In the genomic region with DNA sequence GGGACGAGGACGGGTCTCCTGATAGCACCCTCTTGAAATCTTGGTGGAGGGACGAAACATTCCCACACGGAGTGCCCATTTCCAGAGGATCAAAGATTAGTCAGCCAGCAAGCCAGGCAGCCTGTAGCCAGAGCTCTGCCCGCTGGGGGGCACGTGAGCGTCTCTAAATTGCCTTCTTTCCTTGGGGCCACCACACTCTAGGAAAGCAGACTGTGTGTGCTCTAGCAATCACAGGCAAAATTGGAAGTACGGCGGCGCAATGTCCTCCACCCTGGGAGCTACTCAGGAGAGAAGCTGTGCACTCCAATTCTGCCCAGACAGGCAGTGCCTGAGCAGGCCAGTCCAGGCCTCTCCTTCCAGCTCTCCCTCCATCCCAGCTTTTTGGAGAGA, we compare ENCODE assay signal across 7 mouse cellular contexts.
DNase-seq lines count a peak whose midpoint lies in the region; ATAC-seq and TF ChIP-seq lines count a peak whose summit lies in the region.

No protein-coding gene starts in this region.

- no peak overlapping the region for H3K4me3 ChIP-seq in lung, postnatal 0 days (ENCODE audit: low read depth, low read length)
- H3K4me3 ChIP-seq in embryonic facial prominence, embryonic 12.5 days = no peak overlapping the region; the same call in 1 of the 2 replicates
- peak overlapping the region; percentile 29 for H3K4me3 ChIP-seq in hindbrain, postnatal 0 days (ENCODE audit: low read length)
- H3K4me3 ChIP-seq in neural tube, embryonic 12.5 days = peak overlapping the region; percentile 22; the same call in 1 of the 2 replicates

- H3K4me1 ChIP-seq in lung, postnatal 0 days (ENCODE audit: insufficient read depth, low read depth, low read length) = 0 out of 2 replicates have a peak, but pooled peaks cover 4% of the 10 kb centered on the region
- H3K4me1 ChIP-seq in embryonic facial prominence, embryonic 12.5 days = peaks cover 37% of the 10 kb centered on the region
- peaks cover 49% of the 10 kb centered on the region for H3K4me1 ChIP-seq in hindbrain, postnatal 0 days (ENCODE audit: insufficient read depth, low read length)
- H3K4me1 ChIP-seq in neural tube, embryonic 12.5 days = peaks cover 42% of the 10 kb centered on the region

- TF ChIP-seq CTCF in lung, postnatal 0 days (IDR thresholded peaks at IDR 0.05) = peak; percentile 39
- peak; percentile 58 for TF ChIP-seq CTCF in hindbrain, postnatal 0 days (IDR thresholded peaks at IDR 0.05; ENCODE audit: low read depth)

- H3K27ac ChIP-seq in lung, postnatal 0 days (ENCODE audit: low read length) = no peak overlapping the region
- peak overlapping the region; percentile 38; the same call in 1 of the 2 replicates for H3K27ac ChIP-seq in embryonic facial prominence, embryonic 12.5 days
- H3K27ac ChIP-seq in hindbrain, postnatal 0 days = peak overlapping the region; percentile 90
- no peak overlapping the region for H3K27ac ChIP-seq in neural tube, embryonic 12.5 days

- no peak for ATAC-seq in lung, postnatal 0 days
- no peak for ATAC-seq in embryonic facial prominence, embryonic 12.5 days (ENCODE audit: insufficient number of reproducible peaks, insufficient read depth, low FRiP score, low TSS enrichment)
- peak; percentile 42 for ATAC-seq in hindbrain, postnatal 0 days
- peak; percentile 22; the same call in 1 of the 2 replicates for ATAC-seq in neural tube, embryonic 12.5 days (ENCODE audit: low FRiP score, low read depth)
- ATAC-seq in megakaryocyte-erythroid progenitor cell, adult 5-6 weeks (replicated peaks; ENCODE audit: low FRiP score, low TSS enrichment, poor library complexity, severe bottlenecking) = no peak

- no peak overlapping the region for H3K9ac ChIP-seq in lung, postnatal 0 days (replicated peaks; ENCODE audit: low read depth)
- H3K9ac ChIP-seq in embryonic facial prominence, embryonic 12.5 days = no peak overlapping the region
- peak overlapping the region; percentile 39; the same call in 1 of the 2 replicates for H3K9ac ChIP-seq in hindbrain, postnatal 0 days (replicated peaks; ENCODE audit: low read length)
- 0 out of 2 replicates have a peak overlapping the region, but pooled peaks have one; percentile 56 for H3K9ac ChIP-seq in neural tube, embryonic 12.5 days

- H3K36me3 ChIP-seq in lung, postnatal 0 days (ENCODE audit: insufficient read depth, low read length) = no peaks in the 10 kb centered on the region
- no peaks in the 10 kb centered on the region for H3K36me3 ChIP-seq in embryonic facial prominence, embryonic 12.5 days
- H3K36me3 ChIP-seq in hindbrain, postnatal 0 days (ENCODE audit: insufficient read depth, low read length) = no peaks in the 10 kb centered on the region
- no peaks in the 10 kb centered on the region for H3K36me3 ChIP-seq in neural tube, embryonic 12.5 days

- no peak for DNase-seq in lung, postnatal 0 days (ENCODE audit: low spot score)
- DNase-seq in lung, postnatal 10 days = no peak
- peak; percentile 78 for DNase-seq in hindbrain, postnatal 0 days (ENCODE audit: low spot score)
- DNase-seq in adrenal gland, postnatal 10 days = no peak

- H3K4me2 ChIP-seq in lung, postnatal 0 days (replicated peaks; ENCODE audit: low read depth, low read length) = no peak overlapping the region
- H3K4me2 ChIP-seq in embryonic facial prominence, embryonic 12.5 days (replicated peaks) = peak overlapping the region; percentile 45; the same call in 1 of the 2 replicates
- peak overlapping the region; percentile 59 for H3K4me2 ChIP-seq in hindbrain, postnatal 0 days (ENCODE audit: low read depth, low read length)
- peak overlapping the region; percentile 60 for H3K4me2 ChIP-seq in neural tube, embryonic 12.5 days (replicated peaks)

- TF ChIP-seq EP300 in lung, postnatal 0 days (IDR thresholded peaks at IDR 0.05) = no peak

- H3K9me3 ChIP-seq in lung, postnatal 0 days (ENCODE audit: low read length) = no peaks in the 10 kb centered on the region
- H3K9me3 ChIP-seq in embryonic facial prominence, embryonic 12.5 days = no peaks in the 10 kb centered on the region
- no peaks in the 10 kb centered on the region for H3K9me3 ChIP-seq in hindbrain, postnatal 0 days (ENCODE audit: low read length)
- H3K9me3 ChIP-seq in neural tube, embryonic 12.5 days = no peaks in the 10 kb centered on the region

- no peaks in the 10 kb centered on the region for H3K27me3 ChIP-seq in lung, postnatal 0 days (replicated peaks; ENCODE audit: insufficient read depth, low read length)
- 0 out of 2 replicates have a peak, but pooled peaks cover 4% of the 10 kb centered on the region for H3K27me3 ChIP-seq in embryonic facial prominence, embryonic 12.5 days
- H3K27me3 ChIP-seq in hindbrain, postnatal 0 days (ENCODE audit: insufficient read depth, low read length) = no peaks in the 10 kb centered on the region
- no peaks in the 10 kb centered on the region; the same call in 1 of the 2 replicates for H3K27me3 ChIP-seq in neural tube, embryonic 12.5 days (replicated peaks)

- WGBS in lung, postnatal 0 days = 65% methylated on average over 10 of the region's 10 CpGs
- 56% methylated on average over 10 of the region's 10 CpGs for WGBS in embryonic facial prominence, embryonic 12.5 days
- WGBS in hindbrain, postnatal 0 days = 26% methylated on average over 10 of the region's 10 CpGs
- 50% methylated on average over 10 of the region's 10 CpGs for WGBS in neural tube, embryonic 12.5 days

Comparison
In these comparisons a context has a peak if more than half of its experiments do, and no peak if none do; other contexts are left out.
1. ATAC-seq: peak in hindbrain, postnatal 0 days (single experiment) and neural tube, embryonic 12.5 days (single experiment); none in lung, postnatal 0 days (single experiment), embryonic facial prominence, embryonic 12.5 days (single experiment) and megakaryocyte-erythroid progenitor cell, adult 5-6 weeks (single experiment).
2. H3K27ac ChIP-seq: peak in embryonic facial prominence, embryonic 12.5 days (single experiment) and hindbrain, postnatal 0 days (single experiment); none in lung, postnatal 0 days (single experiment) and neural tube, embryonic 12.5 days (single experiment).
3. H3K4me3 ChIP-seq: peak in hindbrain, postnatal 0 days (single experiment) and neural tube, embryonic 12.5 days (single experiment); none in lung, postnatal 0 days (single experiment) and embryonic facial prominence, embryonic 12.5 days (single experiment).
4. H3K9ac ChIP-seq: peak in hindbrain, postnatal 0 days (single experiment) and neural tube, embryonic 12.5 days (single experiment); none in lung, postnatal 0 days (single experiment) and embryonic facial prominence, embryonic 12.5 days (single experiment).